Mouse (Mus musculus) midbrain, embryonic 15.5 days (tissue): ENCODE measurements around the gene Sdhaf1. TPM values are rescaled to one million over a fixed set of nuclear protein-coding genes. Genes with fewer than 3 reads are reported as not detected.

Source experiments
- ATAC-seq: fragments of 200-750 bp; cut with Nextera tagmentation; replicated peaks from 2 replicates; pipeline ENCODE4 v1.8.0; 2017; ENCODE audit warnings: moderate TSS enrichment
- H3K27ac ChIP-seq: fragments of 300-500 bp; sonication (generic); 2 replicates; pipeline ENCODE4 v1.5.1; 2015; ENCODE audit warnings: mild to moderate bottlenecking, inconsistent platforms
- H3K27me3 ChIP-seq: fragments of 300-500 bp; sonication (generic); replicated peaks from 2 replicates; pipeline ENCODE4 v1.6.1; 2015; ENCODE audit warnings: inconsistent platforms
- H3K36me3 ChIP-seq: fragments of 300-500 bp; sonication (generic); replicated peaks from 2 replicates; pipeline ENCODE4 v1.6.1; 2015; ENCODE audit warnings: inconsistent platforms
- H3K4me1 ChIP-seq: fragments of 300-500 bp; sonication (generic); 2 replicates; pipeline ENCODE4 v1.6.1; 2015; ENCODE audit warnings: inconsistent platforms
- H3K4me2 ChIP-seq: fragments of 300-500 bp; sonication (generic); 2 replicates; pipeline ENCODE4 v1.6.1; 2015; ENCODE audit warnings: inconsistent platforms, mild to moderate bottlenecking, moderate library complexity
- H3K4me3 ChIP-seq: fragments of 300-500 bp; sonication (generic); 2 replicates; pipeline ENCODE4 v1.5.1; 2015; ENCODE audit warnings: mild to moderate bottlenecking, inconsistent platforms
- H3K9ac ChIP-seq: fragments of 300-500 bp; sonication (generic); 2 replicates; pipeline ENCODE4 v1.6.1; 2015; ENCODE audit warnings: mild to moderate bottlenecking, inconsistent platforms
- H3K9me3 ChIP-seq: fragments of 300-500 bp; sonication (generic); 2 replicates; pipeline ENCODE4 v1.6.1; 2016; ENCODE audit warnings: inconsistent platforms
- WGBS: fragments of 180-500 bp; shearing (Covaris S2); methylation state at CpG from one replicate; pipeline ENCODE4 v1.1.7; 2015; ENCODE audit warnings: mixed read lengths; 5-methylcytosine and 5-hydroxymethylcytosine counted together
- polyA plus RNA-seq: library from polyadenylated mRNA; unstranded; fragments of >200 nt; fragmentation: Nextera tagmentation; extraction: Ambion mirVana; gene quantifications from 2 replicates; pipeline ENCODE4 v1.2.1, GENCODE M21; 2015

The Sdhaf1 gene
- polyA plus RNA-seq, 1 experiment from 2014 or later = 17.1 TPM

DNA sequence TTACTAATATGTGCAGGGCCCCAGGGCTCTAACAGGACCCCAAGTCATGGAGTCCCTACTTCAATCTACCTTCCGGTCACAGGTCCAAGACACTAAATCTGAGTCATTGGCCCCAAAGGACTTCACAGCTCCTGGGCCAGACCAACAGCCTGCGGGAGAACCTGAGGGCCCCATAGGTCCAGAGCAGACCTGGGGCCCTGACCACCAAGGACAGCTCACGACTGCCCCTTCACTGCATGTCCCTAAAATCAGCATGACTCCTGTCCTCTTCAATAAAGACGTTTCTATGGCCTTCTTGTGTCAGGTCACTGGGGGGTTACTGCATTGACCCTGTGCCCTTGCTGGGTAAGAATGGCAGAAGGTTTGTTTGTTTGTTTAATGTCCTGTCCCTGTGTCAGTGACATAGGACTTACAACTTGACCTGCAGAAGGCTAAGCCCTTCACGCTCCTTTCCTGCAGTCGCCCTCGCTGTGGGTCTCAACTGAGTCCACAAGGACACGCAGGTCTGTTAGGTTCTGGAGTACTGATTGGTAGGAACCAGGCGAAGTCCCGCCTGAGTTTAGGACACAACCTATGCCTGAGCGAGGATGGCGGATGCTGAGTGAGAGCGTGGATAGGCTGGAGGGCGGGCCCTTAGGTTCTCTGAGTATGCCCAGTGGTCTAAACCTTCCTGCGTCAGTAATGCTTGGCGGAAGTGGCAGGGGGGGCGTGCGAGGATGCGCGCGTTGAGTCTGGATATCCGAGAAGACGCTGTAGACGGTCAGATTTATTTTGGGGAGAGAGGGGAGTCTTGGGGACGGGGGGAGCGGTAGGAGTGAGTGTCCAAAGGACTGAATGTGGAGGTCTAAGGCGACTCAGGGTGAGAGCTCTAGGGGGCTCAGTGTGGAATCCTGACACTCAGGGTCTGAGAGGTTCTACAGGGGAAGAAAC, 15.4 kb downstream of the Sdhaf1 start, which contains the start of gene Alkbh6:
Gene Alkbh6, plus strand, starts transcription at position 642 of the 930 bp plus-strand sequence.
- WGBS = 5% methylated on average over 27 of the region's 27 CpGs
- H3K4me3 ChIP-seq = peak within 1 kb of the TSS; percentile 63
- peak within 1 kb of the TSS; percentile 78 for H3K4me2 ChIP-seq
- no peaks in the 10 kb centered on the region for H3K9me3 ChIP-seq
- ATAC-seq = peak; percentile 99
- peaks cover 23% of the 10 kb centered on the region for H3K4me1 ChIP-seq
- H3K36me3 ChIP-seq = peaks cover 25% of the 10 kb centered on the region
- H3K27me3 ChIP-seq = no peaks in the 10 kb centered on the region
- peak within 1 kb of the TSS; percentile 64 for H3K9ac ChIP-seq
- peak within 1 kb of the TSS; percentile 59 for H3K27ac ChIP-seq

DNA sequence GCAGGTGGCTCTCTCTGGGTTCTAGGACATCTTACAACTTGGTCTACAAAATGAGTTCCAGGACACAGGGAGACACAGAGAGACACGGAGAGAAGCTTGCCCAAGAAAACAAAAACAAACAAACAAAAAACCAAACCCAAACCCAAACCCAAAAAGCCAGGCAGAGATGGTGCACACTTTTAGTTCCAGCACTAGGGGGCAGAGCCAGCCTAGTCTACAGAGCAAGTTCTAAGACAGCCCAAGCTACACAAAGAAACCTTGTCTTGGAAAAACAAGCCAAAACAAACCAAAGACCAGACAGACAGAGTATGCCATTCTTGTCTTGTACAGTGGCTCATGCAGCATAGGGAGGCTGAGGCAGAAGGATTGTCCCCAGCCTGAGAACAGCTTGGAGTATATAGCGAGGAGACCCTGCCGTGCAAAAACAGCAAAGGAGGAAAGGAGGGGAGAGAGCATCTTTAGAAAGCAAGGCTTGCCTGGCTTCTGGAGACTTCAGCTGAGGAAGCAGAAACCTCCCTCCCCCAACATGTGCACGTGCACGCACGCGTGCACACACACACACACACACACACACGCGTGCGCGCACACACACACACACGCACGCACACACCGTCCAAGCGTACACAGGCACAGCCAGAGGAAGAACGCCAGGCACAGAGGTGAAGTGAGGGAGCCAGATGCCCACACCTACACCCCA, 17.5 kb downstream of the Sdhaf1 start:
- Histone ChIP-seq H3K9ac (no peak overlapping the region), H3K4me3 (no peak overlapping the region), H3K4me1 (peaks cover 23% of the 10 kb centered on the region), H3K27ac (no peak overlapping the region), H3K27me3 (no peaks in the 10 kb centered on the region), H3K4me2 (no peak overlapping the region), H3K36me3 (peaks cover 46% of the 10 kb centered on the region), H3K9me3 (no peaks in the 10 kb centered on the region)
- ATAC-seq = no peak
- 92% methylated on average over 16 of the region's 16 CpGs for WGBS

DNA sequence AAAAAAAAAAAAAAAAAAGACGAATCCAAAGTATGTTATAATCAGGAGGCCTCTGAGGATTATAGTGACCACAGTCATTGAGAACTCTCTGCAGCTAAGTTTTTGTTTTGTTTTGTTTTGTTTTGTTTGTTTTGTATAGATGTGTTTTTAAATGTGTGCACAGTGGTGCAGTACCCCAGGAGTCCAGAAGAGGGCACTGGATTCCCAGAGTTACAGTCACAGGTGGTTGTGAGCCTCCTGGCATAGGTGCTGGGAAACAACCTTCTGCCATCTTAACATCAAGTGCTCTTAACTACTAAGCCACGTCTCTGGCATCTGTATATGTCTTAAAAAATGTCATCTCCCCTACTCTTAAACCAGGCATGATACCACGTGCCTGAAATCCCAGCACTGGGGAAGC, 22.8 kb downstream of the Sdhaf1 start:
- Histone ChIP-seq H3K4me2 (no peak overlapping the region), H3K9me3 (no peaks in the 10 kb centered on the region), H3K27me3 (no peaks in the 10 kb centered on the region), H3K27ac (no peak overlapping the region), H3K9ac (no peak overlapping the region), H3K4me3 (no peak overlapping the region), H3K36me3 (peaks cover 75% of the 10 kb centered on the region), H3K4me1 (no peaks in the 10 kb centered on the region)
- WGBS = 53% methylated on average over 3 of the region's 3 CpGs
- ATAC-seq = no peak

DNA sequence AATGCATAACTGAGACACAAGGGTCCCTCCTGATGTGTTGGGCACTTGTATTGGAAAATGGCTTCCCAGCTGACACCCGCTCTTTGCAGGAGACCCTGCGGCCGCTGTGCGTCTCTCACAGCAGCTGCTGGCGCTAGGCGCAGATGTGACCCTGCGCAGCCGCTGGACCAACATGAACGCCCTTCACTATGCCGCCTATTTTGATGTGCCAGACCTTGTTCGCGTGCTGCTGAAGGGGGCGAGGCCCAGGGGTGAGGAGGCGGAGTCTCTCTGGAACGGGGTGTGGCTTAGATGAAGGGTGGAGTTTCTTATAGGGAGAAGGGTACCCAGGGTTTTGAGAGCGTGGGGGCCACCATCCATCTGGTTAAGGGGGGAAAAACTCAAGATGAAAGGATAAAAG, 26.4 kb downstream of the Sdhaf1 start:
- Histone ChIP-seq H3K4me2 (no peak overlapping the region), H3K27me3 (no peaks in the 10 kb centered on the region), H3K4me1 (peaks cover 29% of the 10 kb centered on the region), H3K36me3 (peaks cover 58% of the 10 kb centered on the region), H3K27ac (no peak overlapping the region), H3K9me3 (no peaks in the 10 kb centered on the region), H3K9ac (no peak overlapping the region), H3K4me3 (no peak overlapping the region)
- no peak for ATAC-seq
- WGBS = 88% methylated on average over 16 of the region's 16 CpGs

DNA sequence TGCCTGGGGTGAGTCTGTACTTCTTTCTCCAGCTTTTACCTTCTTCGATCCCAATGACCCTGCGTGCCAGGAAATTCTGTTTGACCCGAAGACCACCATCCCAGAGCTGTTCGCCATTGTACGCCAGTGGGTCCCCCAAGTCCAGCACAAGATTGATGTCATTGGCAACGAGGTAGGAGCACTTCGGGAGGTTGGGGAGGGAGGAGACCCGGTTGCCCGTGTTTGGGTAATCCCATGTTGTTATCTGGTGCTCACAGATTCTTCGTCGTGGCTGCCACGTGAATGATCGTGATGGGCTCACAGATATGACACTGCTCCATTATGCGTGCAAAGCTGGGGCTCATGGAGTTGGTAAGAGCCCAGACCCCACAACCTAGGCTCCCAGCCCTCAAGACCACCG, 26.9 kb downstream of the Sdhaf1 start:
- WGBS = 92% methylated on average over 15 of the region's 15 CpGs
- Histone ChIP-seq H3K9me3 (no peaks in the 10 kb centered on the region), H3K27ac (no peak overlapping the region), H3K36me3 (peaks cover 53% of the 10 kb centered on the region), H3K9ac (no peak overlapping the region), H3K4me2 (no peak overlapping the region), H3K4me1 (peaks cover 32% of the 10 kb centered on the region), H3K4me3 (no peak overlapping the region), H3K27me3 (no peaks in the 10 kb centered on the region)
- no peak for ATAC-seq

DNA sequence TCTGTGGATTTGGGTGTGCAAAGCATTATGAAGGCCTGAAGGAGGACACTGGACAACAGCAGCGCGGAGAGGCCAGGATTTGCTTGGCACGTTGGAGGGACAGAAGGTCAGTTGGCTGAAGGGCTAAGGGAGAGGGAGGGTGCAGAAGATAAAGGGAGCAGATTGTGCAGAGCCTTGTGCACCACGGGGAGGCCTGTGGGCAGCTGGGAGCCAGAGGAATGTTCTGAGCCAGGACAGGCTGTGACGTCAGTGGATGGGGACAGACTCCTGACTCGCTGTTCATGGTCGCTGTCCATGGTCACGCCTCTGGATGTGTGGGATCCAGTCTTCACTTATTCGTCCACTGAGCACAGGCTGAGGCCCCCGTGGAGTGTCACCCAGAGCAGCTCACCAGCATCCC, 28.6 kb downstream of the Sdhaf1 start:
- no peak overlapping the region for H3K4me2 ChIP-seq
- peaks cover 40% of the 10 kb centered on the region for H3K36me3 ChIP-seq
- no peak overlapping the region for H3K9ac ChIP-seq
- 72% methylated on average over 10 of the region's 10 CpGs for WGBS
- H3K4me3 ChIP-seq = no peak overlapping the region
- no peak for ATAC-seq
- no peak overlapping the region for H3K27ac ChIP-seq
- H3K9me3 ChIP-seq = no peaks in the 10 kb centered on the region
- H3K4me1 ChIP-seq = peaks cover 38% of the 10 kb centered on the region
- no peaks in the 10 kb centered on the region for H3K27me3 ChIP-seq

DNA sequence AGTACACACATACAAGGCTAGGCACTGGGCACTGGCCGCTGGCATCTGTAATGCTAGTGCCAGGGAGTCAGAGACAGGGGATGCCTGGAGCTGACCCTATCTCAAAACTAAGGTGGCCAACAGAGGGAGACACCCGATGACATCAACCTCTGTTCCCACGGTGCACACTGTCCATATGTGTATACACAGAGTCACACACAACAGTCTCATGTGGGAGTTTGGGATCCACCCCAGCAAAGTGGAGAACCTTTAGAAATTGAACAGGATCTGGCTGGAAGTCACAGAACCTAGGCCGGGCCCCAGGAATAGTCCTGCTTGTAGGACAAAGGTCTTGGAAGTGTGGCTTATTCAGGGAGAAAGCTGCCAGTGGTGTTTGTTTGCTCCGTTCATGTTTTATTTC, 29.4 kb downstream of the Sdhaf1 start:
- Histone ChIP-seq H3K27ac (no peak overlapping the region), H3K27me3 (no peaks in the 10 kb centered on the region), H3K36me3 (peaks cover 36% of the 10 kb centered on the region), H3K4me3 (no peak overlapping the region), H3K4me2 (no peak overlapping the region), H3K4me1 (peaks cover 38% of the 10 kb centered on the region), H3K9me3 (no peaks in the 10 kb centered on the region), H3K9ac (no peak overlapping the region)
- 92% methylated on average over 5 of the region's 5 CpGs for WGBS
- no peak for ATAC-seq

DNA sequence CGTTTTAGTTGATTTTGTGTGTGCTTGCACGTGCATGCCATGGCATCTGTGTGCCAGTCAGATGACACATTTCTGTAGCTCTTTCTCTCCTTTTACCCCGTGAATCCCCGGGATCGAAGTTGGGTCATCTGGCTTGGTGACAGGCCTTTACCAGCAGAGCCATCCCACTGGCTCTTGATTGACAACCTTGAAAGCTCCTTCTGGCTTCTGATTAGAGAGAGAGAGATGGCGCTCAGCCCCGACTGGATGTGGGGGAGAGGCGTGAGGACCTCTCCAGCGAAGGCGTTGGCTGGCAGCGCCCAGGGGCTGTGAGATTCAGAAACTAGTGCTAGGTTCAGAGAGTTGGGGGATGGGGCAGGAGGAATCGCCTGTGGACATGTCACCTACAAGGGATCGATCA, 29.9 kb downstream of the Sdhaf1 start:
- 0 out of 2 replicates have a peak overlapping the region, but pooled peaks have one; percentile 1 for H3K9ac ChIP-seq
- no peak overlapping the region for H3K4me3 ChIP-seq
- no peaks in the 10 kb centered on the region for H3K9me3 ChIP-seq
- peaks cover 31% of the 10 kb centered on the region for H3K36me3 ChIP-seq
- no peak for ATAC-seq
- H3K4me2 ChIP-seq = 0 out of 2 replicates have a peak overlapping the region, but pooled peaks have one; percentile 8
- 72% methylated on average over 13 of the region's 13 CpGs for WGBS
- peaks cover 38% of the 10 kb centered on the region for H3K4me1 ChIP-seq
- no peaks in the 10 kb centered on the region for H3K27me3 ChIP-seq
- no peak overlapping the region for H3K27ac ChIP-seq

DNA sequence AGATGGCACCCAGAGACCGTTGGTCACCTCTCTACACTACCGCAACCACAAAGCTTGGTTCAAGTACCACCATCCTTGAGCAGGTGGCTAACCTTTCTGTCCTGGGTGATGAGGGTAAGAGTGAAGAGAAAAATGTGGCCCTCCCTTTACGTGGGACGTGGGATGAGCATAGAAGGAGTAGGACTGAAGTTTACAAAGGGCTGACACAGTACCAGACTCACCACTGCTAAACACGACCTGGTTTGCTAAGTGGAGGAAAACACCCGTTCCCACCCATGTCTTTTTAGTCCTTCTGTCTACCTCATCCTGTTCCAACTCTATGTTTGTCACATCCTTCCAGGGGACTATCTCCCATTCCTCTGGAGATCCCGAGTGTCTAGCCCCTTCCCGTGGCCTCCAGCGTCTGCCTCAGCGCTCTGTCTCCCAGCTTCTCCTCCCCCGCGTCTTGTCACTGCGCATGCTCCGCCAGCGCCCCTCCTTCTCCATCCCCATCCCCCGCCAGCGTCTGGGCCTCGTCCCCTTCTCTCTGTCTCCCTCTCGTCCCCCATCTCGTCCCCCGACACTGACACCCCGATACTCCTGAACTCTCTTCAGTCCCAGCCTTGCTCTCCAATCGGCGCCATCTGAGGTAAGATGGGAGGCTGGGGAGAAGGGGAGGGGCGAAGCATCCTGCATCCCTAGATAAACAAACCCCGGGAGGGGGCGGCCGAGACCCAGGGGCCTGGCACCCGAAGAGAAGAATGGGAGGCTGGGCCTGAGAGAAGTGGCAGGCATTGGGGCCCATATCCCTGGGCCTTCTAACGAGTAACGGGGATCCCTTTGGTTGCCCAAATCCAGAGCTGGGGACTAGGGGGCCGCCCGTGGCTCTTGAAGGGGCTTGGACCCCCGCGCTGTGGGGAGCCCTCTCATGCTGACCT, 32.2 kb downstream of the Sdhaf1 start, which contains the start of gene Clip3:
Gene Clip3, plus strand, starts transcription at position 514 of the 917 bp plus-strand sequence.
- Histone ChIP-seq H3K4me2 (peak within 1 kb of the TSS; percentile 81), H3K27ac (peak within 1 kb of the TSS; percentile 85), H3K9me3 (no peaks in the 10 kb centered on the region), H3K4me3 (peak within 1 kb of the TSS; percentile 74), H3K36me3 (peaks cover 10% of the 10 kb centered on the region), H3K4me1 (peaks cover 38% of the 10 kb centered on the region), H3K9ac (peak within 1 kb of the TSS; percentile 97), H3K27me3 (no peaks in the 10 kb centered on the region)
- 6% methylated on average over 35 of the region's 35 CpGs for WGBS
- ATAC-seq = peak; percentile 77

DNA sequence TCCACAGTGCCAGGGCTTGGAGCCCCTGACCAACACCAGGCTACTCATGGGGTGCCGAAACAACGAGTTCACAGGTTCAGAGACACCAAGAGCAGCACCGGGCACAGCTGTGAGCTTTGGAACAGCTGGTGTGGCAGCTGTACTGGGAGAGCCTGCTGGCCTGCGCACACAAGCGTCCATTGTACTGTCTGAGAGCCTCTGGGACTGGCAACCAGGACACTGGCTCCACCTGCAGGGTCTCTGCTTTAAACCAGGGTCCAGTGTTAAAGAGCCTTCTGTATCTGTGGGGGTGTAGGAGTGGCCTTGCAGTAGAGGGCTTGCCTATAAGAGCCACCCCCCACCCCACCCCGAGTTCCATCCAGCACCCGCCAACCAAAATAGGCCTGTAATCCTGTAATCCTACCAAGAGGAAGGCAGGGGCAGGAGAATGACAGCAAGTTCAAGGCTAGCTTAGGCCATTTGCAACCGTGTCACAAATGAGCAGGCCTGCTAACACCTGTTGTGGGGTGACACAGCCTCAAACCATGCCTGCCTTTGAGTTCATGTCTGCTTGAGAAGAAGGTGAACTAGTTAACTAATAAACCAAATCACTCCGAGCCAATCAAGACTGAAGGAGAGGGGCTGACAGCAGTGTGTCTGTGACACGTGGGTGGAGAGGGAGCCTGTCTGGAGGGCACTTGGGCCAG, 33.8 kb downstream of the Sdhaf1 start:
- Histone ChIP-seq H3K4me2 (no peak overlapping the region), H3K27ac (no peak overlapping the region), H3K36me3 (peaks cover under 1% of the 10 kb centered on the region; the same call in 1 of the 2 replicates), H3K9me3 (no peaks in the 10 kb centered on the region), H3K4me3 (no peak overlapping the region), H3K4me1 (peaks cover 32% of the 10 kb centered on the region), H3K27me3 (no peaks in the 10 kb centered on the region), H3K9ac (no peak overlapping the region)
- ATAC-seq = no peak
- 49% methylated on average over 10 of the region's 10 CpGs for WGBS

DNA sequence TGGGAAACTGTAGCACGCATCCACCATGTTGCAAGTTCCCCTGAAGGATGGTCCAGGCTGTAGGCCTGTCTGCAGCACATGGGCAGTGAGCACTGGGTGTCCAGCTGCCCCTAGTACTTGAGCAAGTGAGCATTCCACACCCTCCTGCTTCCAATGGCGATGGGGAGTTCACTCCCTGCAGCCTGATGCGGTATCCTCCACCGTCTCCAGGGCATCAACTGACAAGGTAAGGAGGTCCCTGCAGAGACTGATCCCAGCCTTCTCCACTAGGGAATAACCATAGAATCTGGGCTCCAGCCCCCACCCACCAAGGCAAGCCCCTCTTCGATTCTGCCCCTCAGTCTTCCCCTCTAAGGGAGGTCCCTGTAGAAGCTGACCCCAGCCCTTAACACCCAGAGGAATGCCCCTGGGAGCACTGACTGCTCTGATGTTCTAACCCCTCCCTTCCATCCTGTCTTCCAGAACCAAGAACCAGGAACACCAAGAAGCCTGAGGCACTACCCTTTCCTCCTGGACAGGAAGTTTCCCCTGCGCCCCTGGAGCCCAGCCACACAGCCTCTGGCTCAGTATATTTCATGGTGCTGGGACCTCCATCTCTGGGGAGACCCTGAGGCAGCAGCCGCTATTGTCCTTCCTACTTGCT, 34.5 kb downstream of the Sdhaf1 start:
- peaks cover 26% of the 10 kb centered on the region for H3K4me1 ChIP-seq
- no peak overlapping the region for H3K9ac ChIP-seq
- 71% methylated on average over 7 of the region's 7 CpGs for WGBS
- no peak overlapping the region for H3K4me2 ChIP-seq
- H3K27me3 ChIP-seq = no peaks in the 10 kb centered on the region
- no peak for ATAC-seq
- no peaks in the 10 kb centered on the region for H3K36me3 ChIP-seq
- no peaks in the 10 kb centered on the region for H3K9me3 ChIP-seq
- no peak overlapping the region for H3K27ac ChIP-seq
- no peak overlapping the region for H3K4me3 ChIP-seq
